Mouse (Mus musculus) inflammation-experienced regulatory T-cells, adult 6 months (primary cell): ENCODE measurements around the gene Tsc22d2. TPM values are rescaled to one million over a fixed set of nuclear protein-coding genes. Genes with fewer than 3 reads are reported as not detected.

Experiments
- ATAC-seq: one replicate; pipeline ENCODE4 v1.8.0; 2017
- polyA plus RNA-seq, 3 experiments: library from polyadenylated mRNA; unstranded; fragments of 100-300 nt; shearing (Covaris generic); gene quantifications; one replicate each; pipeline ENCODE4 v1.2.1; 2017

The Tsc22d2 gene
- polyA plus RNA-seq = 10 to 100 TPM; 10.4 to 16.1 (median 13.1) TPM

GRCm38 (mm10) chr3:58414234-58414938 lies at the start of gene Tsc22d2:
Tsc22d2 (plus strand) TSS chr3:58414715.
- ATAC-seq = peak; percentile 57

- no peak for ATAC-seq
Observed at GRCm38 (mm10) chr3:58366756-58367155, 47.8 kb upstream of the Tsc22d2 start.

GRCm38 (mm10) chr3:58370811-58371210 lies 43.7 kb upstream of the Tsc22d2 start:
- ATAC-seq = no peak

DNA sequence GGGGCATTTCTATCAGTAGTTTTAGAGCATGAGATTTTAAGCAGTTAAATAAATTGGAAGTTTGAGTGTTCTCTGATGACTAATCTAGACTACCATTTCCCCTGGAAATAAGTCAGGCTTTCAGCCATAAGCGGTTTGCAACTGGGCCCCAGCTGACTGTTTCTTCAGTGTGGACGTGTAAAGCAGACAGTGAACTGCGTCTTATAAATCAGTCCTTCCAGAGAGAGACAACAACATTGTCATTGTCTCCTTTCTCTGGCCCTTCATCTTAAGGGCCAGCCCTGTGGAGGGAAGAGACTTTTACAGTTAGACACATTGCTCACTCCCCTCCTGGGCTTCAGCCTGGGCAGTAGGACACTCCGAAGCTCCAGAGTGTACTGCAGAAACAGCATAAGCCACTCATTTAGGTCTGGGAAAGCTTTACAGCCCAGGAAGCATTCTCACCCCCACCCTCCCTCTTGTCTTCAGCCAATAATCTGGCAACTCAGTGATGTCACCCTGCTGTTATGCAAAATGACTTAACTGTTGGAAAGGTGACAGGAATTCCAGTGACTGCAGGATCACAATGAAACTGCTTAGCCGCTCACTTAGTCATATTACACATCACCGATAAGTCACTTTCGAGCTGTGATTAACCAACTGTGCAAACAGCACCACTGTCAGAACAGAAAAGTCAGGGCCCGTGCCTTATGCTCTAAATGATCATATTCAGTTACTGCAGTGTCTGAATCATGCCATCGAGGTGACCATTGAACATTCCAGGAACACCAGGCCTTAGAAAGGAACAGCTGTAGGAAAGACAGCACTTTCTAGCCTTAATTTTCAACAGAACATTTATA lies 42.2 kb upstream of the Tsc22d2 start:
- no peak for ATAC-seq

- ATAC-seq = no peak
Observed at GRCm38 (mm10) chr3:58372905-58373208, 41.7 kb upstream of the Tsc22d2 start.

DNA sequence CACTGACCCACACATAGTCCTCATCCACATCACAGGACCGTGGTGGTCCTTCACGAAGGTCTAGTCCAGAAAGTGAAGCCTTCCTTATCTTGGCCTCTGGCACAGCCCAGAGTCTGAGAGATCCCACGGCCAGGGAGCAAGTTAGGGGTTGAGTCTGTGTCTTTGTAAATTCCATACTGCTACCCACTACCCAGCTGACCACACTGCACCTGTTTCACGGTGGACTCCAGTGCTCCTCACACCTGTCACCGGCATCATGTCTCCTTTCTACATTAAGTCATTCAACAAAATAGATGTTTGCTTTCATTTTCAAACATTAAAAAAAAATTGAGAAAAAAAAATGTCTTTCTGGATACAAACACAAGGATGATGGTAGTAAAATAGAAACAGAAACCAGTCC lies 40.2 kb upstream of the Tsc22d2 start:
- no peak for ATAC-seq

DNA sequence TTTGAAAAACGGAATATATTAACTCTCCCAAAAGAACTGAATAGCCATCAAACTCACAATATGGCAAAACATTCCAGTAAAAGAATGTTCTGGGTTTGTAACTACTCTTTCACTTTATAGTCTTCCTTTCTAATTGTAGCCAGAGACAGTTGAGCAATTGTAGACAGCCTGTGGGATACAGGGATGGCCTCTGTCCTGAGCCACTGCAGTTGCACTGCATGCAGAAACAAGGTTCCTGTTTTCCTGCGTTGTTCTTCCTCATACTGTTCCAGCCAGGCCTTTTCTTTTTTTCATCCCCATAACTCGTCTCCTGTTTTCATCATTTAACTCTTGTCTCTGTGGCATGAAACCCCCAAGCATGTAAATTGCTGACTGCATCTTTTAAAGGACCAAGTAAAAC lies 37.8 kb upstream of the Tsc22d2 start:
- no peak for ATAC-seq

GRCm38 (mm10) chr3:58377589-58378134 lies 36.9 kb upstream of the Tsc22d2 start:
- no peak for ATAC-seq

DNA sequence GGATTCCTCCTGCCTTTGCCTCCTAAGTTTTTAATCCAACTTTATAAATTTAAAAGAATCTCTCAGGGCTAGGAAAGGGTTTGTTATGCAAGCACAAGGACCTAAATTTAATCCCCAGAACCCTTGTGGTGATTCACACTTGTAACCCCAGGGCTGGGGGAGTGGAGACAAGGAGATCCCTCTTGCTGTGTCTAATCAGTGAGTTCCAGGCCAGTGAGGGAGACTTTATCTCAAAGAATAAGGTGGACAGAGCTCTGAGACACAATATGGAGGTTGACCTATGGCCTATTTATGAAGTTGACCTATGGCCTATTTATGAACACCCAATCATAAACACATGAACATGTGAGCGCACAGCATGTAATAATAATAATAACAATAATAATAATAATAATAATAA lies 31.8 kb upstream of the Tsc22d2 start:
- no peak for ATAC-seq

DNA sequence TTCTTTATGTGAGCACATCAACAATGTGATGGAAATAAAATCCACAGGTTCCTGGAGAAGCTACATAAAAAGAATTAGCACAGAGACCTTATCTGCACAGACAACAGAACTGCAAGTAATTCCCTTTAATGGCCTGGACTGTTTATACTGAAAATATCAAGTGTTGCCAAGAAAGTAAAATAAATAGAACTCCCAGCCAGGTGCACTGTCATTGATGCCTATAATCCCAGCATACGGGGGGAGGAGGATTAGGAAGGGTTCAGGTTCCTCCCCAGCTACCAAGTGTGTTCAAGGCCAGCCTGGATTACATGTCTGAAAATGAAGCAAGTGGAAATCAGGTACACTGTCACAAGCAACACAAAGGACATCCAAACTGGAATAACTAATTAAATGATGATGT lies 29.5 kb upstream of the Tsc22d2 start:
- ATAC-seq = no peak

GRCm38 (mm10) chr3:58388731-58389130 lies 25.8 kb upstream of the Tsc22d2 start:
- ATAC-seq = no peak

GRCm38 (mm10) chr3:58398541-58398940 lies 16.0 kb upstream of the Tsc22d2 start:
- ATAC-seq = no peak

- no peak for ATAC-seq
Observed at GRCm38 (mm10) chr3:58399931-58400330, 14.6 kb upstream of the Tsc22d2 start.

- no peak for ATAC-seq
Observed at GRCm38 (mm10) chr3:58411669-58412068, 2.8 kb upstream of the Tsc22d2 start.

DNA sequence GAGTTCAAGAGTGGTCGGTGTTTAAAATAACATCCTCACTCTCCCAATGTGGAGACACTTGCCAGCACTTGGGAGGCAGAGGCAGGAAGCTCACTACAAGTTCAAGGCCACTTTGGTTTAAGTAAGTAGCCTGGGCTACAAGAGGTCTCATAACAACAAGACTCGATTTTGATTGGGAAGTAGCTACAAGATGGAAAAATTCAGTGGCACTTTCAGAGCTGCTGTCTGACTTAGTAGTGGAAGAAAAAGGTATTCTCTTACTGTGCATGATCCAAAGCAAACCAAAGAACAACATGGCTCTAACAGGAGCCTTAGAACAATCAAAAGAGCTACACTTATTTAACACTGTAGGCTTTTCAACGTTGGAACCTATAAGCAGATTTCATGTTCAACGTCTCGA lies 844 bp upstream of the Tsc22d2 start:
- ATAC-seq = no peak

DNA sequence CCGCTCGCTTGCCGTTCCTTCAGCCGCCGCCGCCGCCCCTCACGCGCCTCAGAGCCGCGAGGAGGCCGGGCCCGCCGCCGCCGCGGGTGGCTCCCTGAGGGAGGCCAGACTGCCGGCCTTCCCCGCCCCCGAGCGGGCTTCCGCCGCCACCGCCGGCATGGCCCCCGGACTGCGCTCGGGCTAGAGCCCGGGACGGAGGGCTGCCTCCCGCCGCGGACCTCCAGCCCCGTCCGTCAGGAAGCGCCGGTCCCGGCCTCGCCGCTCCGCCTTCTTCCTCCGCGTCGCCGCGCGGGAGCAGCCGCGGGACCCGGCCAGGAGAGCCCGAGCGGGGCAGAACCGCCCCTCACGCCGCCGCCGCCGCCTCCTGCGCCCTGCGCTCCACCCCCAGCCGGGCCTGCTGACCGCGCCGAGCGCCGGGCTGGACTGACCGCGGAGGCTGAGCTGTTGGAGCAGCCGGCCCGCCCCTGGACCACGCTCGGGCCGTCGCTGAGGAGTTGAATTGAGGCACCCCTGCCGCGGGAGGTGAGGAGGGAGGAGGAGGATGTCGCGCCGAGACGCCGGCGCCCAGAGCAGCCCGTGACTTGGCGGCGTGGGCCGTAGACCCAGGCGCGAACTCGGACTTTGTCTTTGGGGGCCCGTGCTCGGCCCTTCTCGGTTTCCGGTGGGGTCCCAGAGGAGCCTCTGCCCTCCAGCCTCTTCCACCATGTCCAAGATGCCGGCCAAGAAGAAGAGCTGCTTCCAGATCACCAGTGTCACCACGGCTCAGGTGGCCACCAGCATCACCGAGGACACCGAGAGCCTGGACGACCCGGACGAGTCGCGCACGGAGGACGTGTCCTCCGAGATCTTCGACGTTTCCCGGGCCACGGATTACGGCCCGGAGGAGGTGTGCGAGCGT lies 720 bp downstream of the Tsc22d2 start:
- ATAC-seq = peak; percentile 39

- peak; percentile 36 for ATAC-seq
Observed at GRCm38 (mm10) chr3:58415884-58416725, 1.6 kb downstream of the Tsc22d2 start.

DNA sequence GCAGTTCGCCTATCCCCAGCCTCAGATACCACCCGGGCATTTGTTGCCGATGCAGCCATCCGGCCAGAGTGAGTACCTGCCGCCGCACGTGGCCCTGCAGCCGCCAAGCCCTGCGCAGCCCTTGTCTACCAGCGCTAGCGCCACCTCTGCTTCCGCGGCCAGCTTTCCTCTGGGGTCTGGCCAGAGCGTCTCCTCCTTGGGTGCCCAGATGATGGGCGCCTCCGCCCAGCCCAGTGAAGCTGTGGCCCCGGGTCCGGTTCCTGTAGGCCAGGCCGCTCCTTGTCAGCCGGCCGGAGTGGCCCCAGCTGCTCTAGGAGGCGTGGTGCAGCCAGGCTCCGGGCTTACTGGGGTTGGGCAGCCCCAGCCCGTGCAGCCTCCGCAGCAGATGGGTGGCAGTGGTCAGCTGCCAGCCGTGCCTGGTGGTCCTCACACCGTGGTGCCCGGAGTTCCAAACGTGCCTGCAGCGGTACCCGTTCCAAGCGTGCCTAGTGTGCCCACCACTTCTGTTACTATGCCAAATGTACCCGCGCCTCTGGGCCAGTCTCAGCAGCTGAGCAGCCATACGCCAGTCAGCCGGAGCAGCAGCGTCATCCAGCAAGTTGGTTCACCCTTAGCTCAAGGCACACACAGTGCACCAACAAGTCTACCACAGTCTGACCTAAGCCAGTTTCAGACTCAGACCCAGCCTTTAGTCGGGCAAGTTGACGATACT lies 2.4 kb downstream of the Tsc22d2 start:
- ATAC-seq = peak; percentile 10

DNA sequence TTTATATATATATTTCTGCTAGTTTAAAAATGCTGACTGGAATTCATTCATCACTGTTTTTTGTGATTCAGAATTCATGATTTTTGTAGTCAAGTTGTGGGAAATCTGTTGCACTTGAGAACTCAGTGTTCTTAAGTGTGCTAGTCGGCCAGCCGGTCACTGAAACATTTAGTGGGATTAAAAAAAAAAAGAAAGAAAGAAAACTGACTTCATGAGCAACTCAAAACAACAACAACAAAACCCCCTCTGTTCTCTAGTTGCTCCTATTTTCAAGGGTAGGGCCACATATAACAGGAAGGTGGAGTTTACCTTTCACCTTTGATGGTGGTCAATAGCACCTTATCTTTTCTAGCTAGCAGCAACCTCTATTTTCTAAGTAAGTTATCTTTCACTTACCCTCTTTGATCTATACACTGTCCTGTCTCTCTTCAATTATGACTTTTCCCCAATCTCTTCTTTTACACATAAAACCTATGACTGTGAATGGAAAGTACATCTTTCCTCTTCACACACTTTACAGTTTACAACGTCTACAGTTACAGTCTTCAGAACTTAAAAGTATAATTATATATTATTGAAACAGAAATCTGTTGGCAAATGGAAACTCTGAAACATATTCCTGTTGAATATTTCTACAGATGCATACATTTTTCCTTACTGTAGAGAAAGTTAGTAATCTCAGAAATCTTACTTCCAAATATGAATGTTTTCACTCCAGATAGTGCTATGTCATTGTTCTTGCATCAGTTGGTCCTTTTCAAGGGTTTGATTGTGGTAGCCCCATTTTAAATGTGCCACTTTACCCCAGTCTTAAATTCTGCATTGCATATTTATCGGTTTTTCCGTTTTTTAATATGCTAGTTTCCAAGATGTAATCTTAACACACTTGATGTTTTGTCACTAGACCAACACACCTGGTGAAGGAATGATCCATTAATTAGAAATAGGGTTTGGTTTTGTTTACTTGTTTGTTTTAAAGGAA lies 4.5 kb downstream of the Tsc22d2 start:
- ATAC-seq = no peak

DNA sequence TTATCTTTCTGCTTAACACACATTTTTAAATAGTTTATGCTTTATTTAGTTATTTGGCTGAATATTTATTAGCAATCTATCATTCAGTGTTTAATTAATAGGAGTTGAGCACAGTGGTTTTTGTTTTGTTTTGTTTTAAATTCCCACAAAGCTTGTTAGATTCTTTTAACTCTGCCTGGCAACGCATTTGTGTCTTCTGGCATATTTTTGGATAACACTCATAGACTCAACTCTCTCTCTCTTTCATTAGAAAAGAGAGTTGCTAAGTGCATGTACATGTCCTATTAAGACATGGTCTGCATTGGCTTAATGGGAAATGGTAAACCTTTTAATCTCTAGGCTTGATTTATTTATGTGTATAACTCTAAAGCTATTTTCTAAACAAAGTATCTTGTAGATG lies 14.3 kb downstream of the Tsc22d2 start:
- ATAC-seq = no peak
